Comparison of ENCODE assay signal across 13 mouse cellular contexts in genomic region chr13:12033272-12033671, GRCm38 (mm10).
"Had no signal": no experiment of that assay in that cellular context is flagged by ENCODE, and none has a peak within 500 bp of the region (broad histone marks: within the 10 kb centered on the region; RNA-seq: fewer than 3 reads in every experiment).

No protein-coding gene starts in this region.

- H3K9ac ChIP-seq: kidney, embryonic 15.5 days; limb, embryonic 13.5 days; liver, embryonic 14.5 days; midbrain, embryonic 12.5 days; neural tube, embryonic 13.5 days had no signal

- H3K9me3 ChIP-seq: kidney, embryonic 15.5 days; limb, embryonic 13.5 days; midbrain, embryonic 12.5 days; neural tube, embryonic 13.5 days had no signal

- H3K4me2 ChIP-seq: kidney, embryonic 15.5 days; limb, embryonic 13.5 days; midbrain, embryonic 12.5 days; neural tube, embryonic 13.5 days had no signal

- H3K4me1 ChIP-seq: kidney, embryonic 15.5 days; limb, embryonic 13.5 days; midbrain, embryonic 12.5 days; neural tube, embryonic 13.5 days had no signal

- H3K4me3 ChIP-seq: kidney, embryonic 15.5 days; limb, embryonic 13.5 days; midbrain, embryonic 12.5 days; neural tube, embryonic 13.5 days had no signal

- DNase-seq: kidney, postnatal 25 days; layer of hippocampus, adult 9-11 months; left cerebral cortex, postnatal 4 days; lung, adult 18-20 months; retina, postnatal 1 day; right cerebral cortex, postnatal 4 days had no signal

- ATAC-seq: midbrain, embryonic 16.5 days had no signal

- H3K36me3 ChIP-seq: kidney, embryonic 15.5 days; limb, embryonic 13.5 days; midbrain, embryonic 12.5 days; neural tube, embryonic 13.5 days had no signal

- H3K27ac ChIP-seq: kidney, embryonic 15.5 days; limb, embryonic 13.5 days; liver, embryonic 14.5 days; midbrain, embryonic 12.5 days; neural tube, embryonic 13.5 days; stomach, postnatal 0 days had no signal

- H3K27me3 ChIP-seq: kidney, embryonic 15.5 days; limb, embryonic 13.5 days; midbrain, embryonic 12.5 days; neural tube, embryonic 13.5 days had no signal
